Mouse (Mus musculus): ENCODE data around the gene Itpr3. TPM values are rescaled to one million over a fixed set of nuclear protein-coding genes. Genes with fewer than 3 reads are reported as not detected.

The Itpr3 gene
- total and polyA plus RNA-seq, 3 experiments = 4.6 to 6.7 (median 6.2) TPM

DNA sequence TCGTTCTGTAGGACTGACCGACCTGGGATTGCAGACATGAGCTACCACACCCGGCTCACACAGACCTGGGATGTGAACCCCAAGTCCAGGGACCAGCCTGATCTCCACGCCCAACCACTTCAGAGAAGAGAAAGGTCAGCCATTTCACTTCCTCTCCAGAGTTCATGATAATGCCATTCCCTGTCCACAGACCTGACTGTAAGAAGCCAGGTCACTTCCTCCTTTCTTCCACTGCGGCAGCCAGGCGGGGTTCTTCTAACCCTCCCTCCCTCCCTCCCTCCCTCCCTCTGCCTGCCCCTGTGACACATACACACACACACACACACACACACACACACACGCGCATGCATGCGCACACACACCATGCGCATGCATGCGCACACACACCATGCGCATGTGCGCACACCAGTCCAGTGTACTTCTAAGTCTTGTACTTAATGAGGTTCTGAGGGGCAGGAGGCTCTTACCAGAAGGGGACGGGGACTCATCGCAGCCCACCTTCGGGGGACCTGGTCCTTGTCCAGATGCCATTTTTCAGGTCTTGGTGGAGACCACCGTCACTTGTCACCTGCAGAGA, 31.7 kb upstream of the Itpr3 start:
- H3K4me3 ChIP-seq = no peak overlapping the region
- peaks cover 4% of the 10 kb centered on the region for H3K4me1 ChIP-seq (ENCODE audit: control insufficient read depth, insufficient read depth, low read length)
- H3K36me3 ChIP-seq (ENCODE audit: control insufficient read depth, insufficient read depth, low read length) = no peaks in the 10 kb centered on the region
- no peak for DNase-seq
- no peak overlapping the region for H3K27ac ChIP-seq
- intact Hi-C loops (cut with DNase I) = loop anchor here (5.0 kb wide), 1 partner anchor 93 kb away; the partner anchor contains the start of gene Phf1
- no peak for TF ChIP-seq CTCF (IDR thresholded peaks at IDR 0.05)
- no peak for TF ChIP-seq EP300 (IDR thresholded peaks at IDR 0.05; ENCODE audit: insufficient read depth, low read depth, low read length)
- no peak for TF ChIP-seq POLR2A (IDR thresholded peaks at IDR 0.05; ENCODE audit: insufficient read depth, low read depth, low read length)
- H3K27me3 ChIP-seq (ENCODE audit: control insufficient read depth, insufficient read depth, low read length) = no peaks in the 10 kb centered on the region
- H3K9ac ChIP-seq (ENCODE audit: low read depth, low read length) = no peak overlapping the region
- 84% methylated on average over 17 of the region's 17 CpGs for WGBS
- H3K79me2 ChIP-seq (replicated peaks; ENCODE audit: control insufficient read depth, insufficient read depth, low read length) = no peaks in the 10 kb centered on the region

DNA sequence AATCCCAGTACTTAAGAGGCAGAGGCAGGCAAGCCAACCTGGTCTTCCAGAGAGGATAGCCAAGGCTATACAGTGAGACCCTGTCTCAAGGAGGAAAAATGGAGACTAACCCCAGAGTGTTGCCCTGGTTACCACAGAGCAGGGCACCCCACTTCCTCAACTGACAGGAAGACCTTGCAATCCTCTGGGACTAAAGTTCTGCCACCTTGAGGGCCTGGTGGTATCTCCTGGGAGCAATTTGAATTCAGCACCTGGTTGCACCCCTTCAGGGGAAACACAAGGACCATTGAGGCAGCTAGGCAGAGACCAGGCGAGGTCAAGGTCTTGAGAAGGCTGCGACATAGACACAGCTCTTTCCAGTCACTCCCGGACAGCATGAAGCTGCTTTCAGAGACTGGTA, 31.2 kb upstream of the Itpr3 start:
- DNase-seq = no peak
- Histone ChIP-seq H3K36me3 (ENCODE audit: control insufficient read depth, insufficient read depth, low read length) (no peaks in the 10 kb centered on the region), H3K4me3 (no peak overlapping the region), H3K4me1 (ENCODE audit: control insufficient read depth, insufficient read depth, low read length) (peaks cover 4% of the 10 kb centered on the region), H3K9ac (ENCODE audit: low read depth, low read length) (no peak overlapping the region), H3K79me2 (replicated peaks; ENCODE audit: control insufficient read depth, insufficient read depth, low read length) (no peaks in the 10 kb centered on the region), H3K27ac (no peak overlapping the region), H3K27me3 (ENCODE audit: control insufficient read depth, insufficient read depth, low read length) (no peaks in the 10 kb centered on the region)
- TF ChIP-seq EP300 (IDR thresholded peaks at IDR 0.05; ENCODE audit: insufficient read depth, low read depth, low read length) (no peak), CTCF (IDR thresholded peaks at IDR 0.05) (no peak), POLR2A (IDR thresholded peaks at IDR 0.05; ENCODE audit: insufficient read depth, low read depth, low read length) (no peak)
- 87% methylated on average over 3 of the region's 3 CpGs for WGBS
- intact Hi-C loops (cut with DNase I) = loop anchor here (2.0 to 5.0 kb wide), 2 partner anchors 21 to 94 kb away; partner anchors contain the start of gene Phf1

DNA sequence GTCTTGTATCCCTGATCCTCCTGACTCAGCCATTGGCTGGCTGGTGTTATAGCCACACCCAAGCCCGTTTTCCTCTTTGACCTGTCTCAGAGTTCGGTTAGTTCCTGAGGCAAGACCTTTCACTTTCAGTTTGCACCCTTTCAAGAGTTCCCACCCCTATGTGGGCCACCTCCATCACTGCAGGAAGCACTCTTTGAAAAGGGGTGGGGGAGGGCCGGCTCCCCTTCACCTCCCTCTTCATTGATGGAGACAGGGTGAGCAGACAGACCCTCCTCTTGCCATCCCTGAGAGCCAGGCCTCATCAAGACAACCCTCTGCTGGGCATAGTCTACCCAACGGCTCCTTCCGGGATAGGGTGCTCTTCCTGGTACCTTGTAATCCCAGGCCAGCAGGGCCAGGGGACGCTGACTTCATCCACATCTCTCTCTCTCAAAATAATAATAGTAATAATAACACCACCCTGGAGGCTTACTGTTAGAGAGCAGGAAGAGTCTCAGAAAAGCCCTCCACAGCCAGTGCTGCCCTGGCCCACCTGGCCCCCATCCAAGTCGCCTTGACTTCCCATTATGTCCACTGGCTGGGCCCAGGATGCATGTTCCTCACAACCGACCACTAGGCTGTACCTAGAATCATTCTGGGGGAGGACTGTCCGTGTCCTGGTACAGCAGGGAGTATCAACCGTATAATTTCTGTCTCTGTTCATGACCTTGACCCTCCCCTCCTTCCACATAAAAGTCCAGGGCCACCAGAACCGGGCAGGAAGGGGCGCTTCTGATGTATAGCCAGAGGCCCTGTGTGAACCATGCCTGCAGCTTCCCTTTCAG, 29.4 kb upstream of the Itpr3 start:
- Histone ChIP-seq H3K36me3 (ENCODE audit: control insufficient read depth, insufficient read depth, low read length) (no peaks in the 10 kb centered on the region), H3K27ac (peak overlapping the region; percentile 87)
- DNase-seq = peak; percentile 64 to 70

DNA sequence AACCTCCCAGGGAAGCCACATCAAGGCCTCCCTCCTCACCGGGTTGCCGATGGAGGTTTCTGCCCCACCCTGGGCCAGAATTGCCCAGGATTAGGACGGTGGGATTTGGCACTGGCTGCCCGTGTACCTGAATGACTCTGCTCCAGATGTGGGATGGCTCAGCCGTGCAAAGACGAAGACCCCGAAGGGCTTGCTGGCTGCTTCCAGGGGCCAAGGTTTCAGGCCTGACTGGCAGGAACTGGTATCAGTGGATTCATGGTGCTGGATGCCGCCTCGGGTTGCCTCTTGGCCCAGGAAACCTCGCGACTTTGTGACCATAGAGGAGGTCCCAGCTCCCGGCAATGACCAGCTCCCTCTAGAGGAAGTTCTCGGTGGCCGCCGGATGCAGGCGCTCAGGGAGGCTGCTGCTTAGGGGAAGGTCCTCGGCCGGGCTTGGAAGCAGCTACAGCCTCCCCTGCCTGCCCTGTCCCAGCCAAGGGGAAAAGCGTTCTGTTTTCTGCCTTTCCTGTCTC, 28.8 kb upstream of the Itpr3 start:
- DNase-seq = peak; percentile 92
- Histone ChIP-seq H3K79me2 (replicated peaks; ENCODE audit: control insufficient read depth, insufficient read depth, low read length) (no peaks in the 10 kb centered on the region), H3K4me1 (ENCODE audit: control insufficient read depth, insufficient read depth, low read length) (peaks cover 4% of the 10 kb centered on the region), H3K36me3 (ENCODE audit: control insufficient read depth, insufficient read depth, low read length) (no peaks in the 10 kb centered on the region), H3K27me3 (ENCODE audit: control insufficient read depth, insufficient read depth, low read length) (no peaks in the 10 kb centered on the region), H3K27ac (peak overlapping the region; percentile 87), H3K4me3 (peak overlapping the region; percentile 73), H3K9ac (ENCODE audit: low read depth, low read length) (peak overlapping the region; percentile 95)
- under 1% methylated on average over 19 of the region's 19 CpGs for WGBS
- TF ChIP-seq POLR2A (IDR thresholded peaks at IDR 0.05; ENCODE audit: insufficient read depth, low read depth, low read length) = peak; percentile 69
- TF ChIP-seq CTCF (IDR thresholded peaks at IDR 0.05) = no peak; the same call in 1 of the 2 replicates
- 0 out of 2 replicates have a peak, but pooled peaks have one; percentile 72 for TF ChIP-seq EP300 (IDR thresholded peaks at IDR 0.05; ENCODE audit: insufficient read depth, low read depth, low read length)
- intact Hi-C loops (cut with DNase I) = loop anchor here (2.0 to 5.0 kb wide), 2 partner anchors 96 to 112 kb away; partner anchors contain the start of genes Kifc5b and Phf1

More for the DNA sequence above, 29.4 kb upstream of the Itpr3 start:
- intact Hi-C loops (cut with DNase I) = loop anchor here (2.0 to 5.0 kb wide), 3 partner anchors 23 to 111 kb away; partner anchors contain the start of genes Kifc5b and Phf1
- Histone ChIP-seq H3K27me3 (ENCODE audit: control insufficient read depth, insufficient read depth, low read length) (no peaks in the 10 kb centered on the region), H3K79me2 (replicated peaks; ENCODE audit: control insufficient read depth, insufficient read depth, low read length) (no peaks in the 10 kb centered on the region), H3K9ac (ENCODE audit: low read depth, low read length) (peak overlapping the region; percentile 95), H3K4me3 (peak overlapping the region; percentile 73), H3K4me1 (ENCODE audit: control insufficient read depth, insufficient read depth, low read length) (peaks cover 4% of the 10 kb centered on the region)
- 10% methylated on average over 12 of the region's 12 CpGs for WGBS
- TF ChIP-seq POLR2A (IDR thresholded peaks at IDR 0.05; ENCODE audit: insufficient read depth, low read depth, low read length) (no peak), EP300 (IDR thresholded peaks at IDR 0.05; ENCODE audit: insufficient read depth, low read depth, low read length) (0 out of 2 replicates have a peak, but pooled peaks have one; percentile 30)

DNA sequence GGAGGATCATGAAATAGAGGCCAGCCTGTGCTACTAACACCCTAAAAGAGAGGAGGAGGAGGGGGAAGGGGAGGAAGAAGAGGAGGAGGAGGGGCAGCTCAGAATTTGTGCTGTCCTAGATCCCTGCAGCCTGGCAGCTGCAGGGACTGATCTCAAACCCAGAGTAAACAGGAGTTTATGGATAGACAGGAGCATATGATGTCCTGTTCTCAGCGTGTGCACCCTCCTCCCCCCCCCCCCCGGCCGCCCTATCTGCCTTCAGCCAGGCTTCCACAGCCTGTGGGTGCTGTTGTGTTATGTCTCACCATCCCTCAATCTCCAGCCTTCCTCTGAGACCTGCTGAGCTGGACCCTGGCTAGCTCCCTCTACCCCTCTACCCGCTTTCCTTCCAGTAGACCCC, 28.2 kb upstream of the Itpr3 start, which contains the start of gene Bak1:
TSS of gene Bak1 (minus strand) at position 101 of the 400 bp plus-strand sequence.
- Histone ChIP-seq H3K36me3 (ENCODE audit: control insufficient read depth, insufficient read depth, low read length) (no peaks in the 10 kb centered on the region), H3K79me2 (replicated peaks; ENCODE audit: control insufficient read depth, insufficient read depth, low read length) (no peaks in the 10 kb centered on the region), H3K27ac (peak within 1 kb of the TSS; percentile 87), H3K9ac (ENCODE audit: low read depth, low read length) (peak within 1 kb of the TSS; percentile 95), H3K4me1 (ENCODE audit: control insufficient read depth, insufficient read depth, low read length) (peaks cover 4% of the 10 kb centered on the region), H3K27me3 (ENCODE audit: control insufficient read depth, insufficient read depth, low read length) (no peaks in the 10 kb centered on the region), H3K4me3 (peak within 1 kb of the TSS; percentile 73)
- TF ChIP-seq POLR2A (IDR thresholded peaks at IDR 0.05; ENCODE audit: insufficient read depth, low read depth, low read length) = no peak
- TF ChIP-seq EP300 (IDR thresholded peaks at IDR 0.05; ENCODE audit: insufficient read depth, low read depth, low read length) = no peak
- TF ChIP-seq CTCF (IDR thresholded peaks at IDR 0.05) = no peak
- no peak for DNase-seq
- 57% methylated on average over 2 of the region's 4 CpGs for WGBS
- intact Hi-C loops (cut with DNase I) = loop anchor here (2.0 to 5.0 kb wide), 2 partner anchors 97 to 112 kb away; partner anchors contain the start of genes Kifc5b and Phf1

Data from heart, adult 2 months (tissue).